Mouse (Mus musculus): Measurements from ENCODE around the gene Cib4.

The Cib4 gene

GRCm38 (mm10) chr5:30545698-30546097 is at the start of gene Cib4:
Cib4 (minus strand) TSS chr5:30545836.
- DNase-seq (ENCODE audit: low read depth, low spot score) = no peak

GRCm38 (mm10) chr5:30594953-30595560 is 49.4 kb upstream of the Cib4 start:
- no peak for DNase-seq (ENCODE audit: low read depth, low spot score)

GRCm38 (mm10) chr5:30593811-30594504 is 48.3 kb upstream of the Cib4 start:
- no peak for DNase-seq (ENCODE audit: low read depth, low spot score)

- no peak for DNase-seq (ENCODE audit: low read depth, low spot score)
These were observed 47.7 kb upstream of the Cib4 start for GRCm38 (mm10) chr5:30593360-30593759.

GRCm38 (mm10) chr5:30592279-30592980 is 46.8 kb upstream of the Cib4 start:
- no peak for DNase-seq (ENCODE audit: low read depth, low spot score)

GRCm38 (mm10) chr5:30591786-30592185 is 46.1 kb upstream of the Cib4 start:
- no peak for DNase-seq (ENCODE audit: low read depth, low spot score)

GRCm38 (mm10) chr5:30591205-30591731 is 45.6 kb upstream of the Cib4 start:
- DNase-seq (ENCODE audit: low read depth, low spot score) = no peak

GRCm38 (mm10) chr5:30590231-30590630 is 44.6 kb upstream of the Cib4 start:
- no peak for DNase-seq (ENCODE audit: low read depth, low spot score)

GRCm38 (mm10) chr5:30589546-30589945 is 43.9 kb upstream of the Cib4 start:
- DNase-seq (ENCODE audit: low read depth, low spot score) = no peak

- no peak for DNase-seq (ENCODE audit: low read depth, low spot score)
These were observed 43.4 kb upstream of the Cib4 start for GRCm38 (mm10) chr5:30589069-30589468.

GRCm38 (mm10) chr5:30588301-30588968 is 42.8 kb upstream of the Cib4 start:
- no peak for DNase-seq (ENCODE audit: low read depth, low spot score)

- peak; percentile 39 for DNase-seq (ENCODE audit: low read depth, low spot score)
These were observed 42.2 kb upstream of the Cib4 start, which contains the start of gene Kcnk3 for GRCm38 (mm10) chr5:30587681-30588300. Kcnk3 (plus strand) TSS chr5:30588170.

GRCm38 (mm10) chr5:30587101-30587500 is 41.5 kb upstream of the Cib4 start:
- no peak for DNase-seq (ENCODE audit: low read depth, low spot score)

GRCm38 (mm10) chr5:30586616-30587015 is 41.0 kb upstream of the Cib4 start:
- no peak for DNase-seq (ENCODE audit: low read depth, low spot score)

GRCm38 (mm10) chr5:30582017-30582416 is 36.4 kb upstream of the Cib4 start:
- DNase-seq (ENCODE audit: low read depth, low spot score) = no peak

GRCm38 (mm10) chr5:30580725-30581124 is 35.1 kb upstream of the Cib4 start:
- DNase-seq (ENCODE audit: low read depth, low spot score) = no peak

GRCm38 (mm10) chr5:30578445-30579080 is 32.9 kb upstream of the Cib4 start:
- no peak for DNase-seq (ENCODE audit: low read depth, low spot score)

GRCm38 (mm10) chr5:30577654-30578310 is 32.1 kb upstream of the Cib4 start:
- no peak for DNase-seq (ENCODE audit: low read depth, low spot score)

- DNase-seq (ENCODE audit: low read depth, low spot score) = no peak
These were observed 31.6 kb upstream of the Cib4 start for GRCm38 (mm10) chr5:30577251-30577650.

GRCm38 (mm10) chr5:30576233-30576632 is 30.6 kb upstream of the Cib4 start:
- DNase-seq (ENCODE audit: low read depth, low spot score) = no peak

Measured in retina, postnatal 7 days (tissue).